Mouse (Mus musculus) embryonic facial prominence, embryonic 12.5 days (tissue): ENCODE data around the gene Lamtor1. TPM values are rescaled to one million over a fixed set of nuclear protein-coding genes. Genes with fewer than 3 reads are reported as not detected.

Experiments used
- ATAC-seq: fragments of 200-750 bp; cut with Nextera tagmentation; 2 replicates; pipeline ENCODE4 v1.8.0; 2017; ENCODE audit not compliant: insufficient number of reproducible peaks, insufficient read depth, low FRiP score, low TSS enrichment
- H3K27ac ChIP-seq: fragments of 300-500 bp; sonication (generic); 2 replicates; pipeline ENCODE4 v1.5.1; 2016; ENCODE audit warnings: mild to moderate bottlenecking
- H3K27me3 ChIP-seq: fragments of 300-500 bp; sonication (generic); 2 replicates; pipeline ENCODE4 v1.6.1; 2016; ENCODE audit warnings: mild to moderate bottlenecking, moderate library complexity
- H3K36me3 ChIP-seq: fragments of 300-500 bp; sonication (generic); 2 replicates; pipeline ENCODE4 v1.6.1; 2016; ENCODE audit warnings: mild to moderate bottlenecking
- H3K4me1 ChIP-seq: fragments of 300-500 bp; sonication (generic); 2 replicates; pipeline ENCODE4 v1.6.1; 2016
- H3K4me2 ChIP-seq: fragments of 300-500 bp; sonication (generic); replicated peaks from 2 replicates; pipeline ENCODE4 v1.6.1; 2016; ENCODE audit warnings: mild to moderate bottlenecking, moderate library complexity
- H3K4me3 ChIP-seq: fragments of 300-500 bp; sonication (generic); 2 replicates; pipeline ENCODE4 v1.5.1; 2016; ENCODE audit warnings: mild to moderate bottlenecking
- H3K9ac ChIP-seq: fragments of 300-500 bp; sonication (generic); 2 replicates; pipeline ENCODE4 v1.6.1; 2016; ENCODE audit warnings: mild to moderate bottlenecking, moderate library complexity
- H3K9me3 ChIP-seq: fragments of 300-500 bp; sonication (generic); 2 replicates; pipeline ENCODE4 v1.6.1; 2016; ENCODE audit warnings: mild to moderate bottlenecking, moderate library complexity
- WGBS: fragments of 180-500 bp; shearing (Covaris S2); methylation state at CpG from one replicate; pipeline ENCODE4 v1.1.7; 2016; 5-methylcytosine and 5-hydroxymethylcytosine counted together
- polyA plus RNA-seq: library from polyadenylated mRNA; unstranded; fragments of >200 nt; fragmentation: Nextera tagmentation; extraction: Ambion mirVana; gene quantifications from 2 replicates; pipeline ENCODE4 v1.2.1, GENCODE M21; 2016

Gene Lamtor1
- polyA plus RNA-seq, 1 experiment from 2014 or later: 153 TPM

GRCm38 (mm10) chr7:101962829-101963228 is 57.1 kb downstream of the Lamtor1 start:
- H3K36me3 ChIP-seq: no peaks in the 10 kb centered on the region
- H3K4me1 ChIP-seq: no peaks in the 10 kb centered on the region
- H3K27me3 ChIP-seq: no peaks in the 10 kb centered on the region
- no peak overlapping the region for H3K9ac ChIP-seq
- 94% methylated on average over 2 of the region's 2 CpGs for WGBS
- H3K27ac ChIP-seq: no peak overlapping the region
- H3K4me3 ChIP-seq: no peak overlapping the region
- H3K9me3 ChIP-seq: no peaks in the 10 kb centered on the region
- H3K4me2 ChIP-seq: no peak overlapping the region
- ATAC-seq: no peak

GRCm38 (mm10) chr7:101963621-101964020 is 57.9 kb downstream of the Lamtor1 start:
- H3K4me3 ChIP-seq: no peak overlapping the region
- no peak overlapping the region for H3K27ac ChIP-seq
- H3K36me3 ChIP-seq: no peaks in the 10 kb centered on the region
- no peak overlapping the region for H3K9ac ChIP-seq
- H3K27me3 ChIP-seq: no peaks in the 10 kb centered on the region
- 89% methylated on average over 2 of the region's 2 CpGs for WGBS
- H3K9me3 ChIP-seq: no peaks in the 10 kb centered on the region
- ATAC-seq: no peak
- no peak overlapping the region for H3K4me2 ChIP-seq
- peaks cover under 1% of the 10 kb centered on the region; the same call in 1 of the 2 replicates for H3K4me1 ChIP-seq

GRCm38 (mm10) chr7:101964551-101964950 is 58.8 kb downstream of the Lamtor1 start:
- Histone ChIP-seq H3K4me2 (no peak overlapping the region), H3K36me3 (no peaks in the 10 kb centered on the region), H3K9ac (no peak overlapping the region), H3K4me3 (no peak overlapping the region), H3K9me3 (no peaks in the 10 kb centered on the region), H3K27me3 (no peaks in the 10 kb centered on the region), H3K27ac (no peak overlapping the region), H3K4me1 (peaks cover 6% of the 10 kb centered on the region)
- ATAC-seq: no peak
- WGBS: 86% methylated on average over 4 of the region's 4 CpGs

GRCm38 (mm10) chr7:101965606-101966005 is 59.9 kb downstream of the Lamtor1 start:
- no peaks in the 10 kb centered on the region for H3K9me3 ChIP-seq
- H3K4me2 ChIP-seq: no peak overlapping the region
- H3K36me3 ChIP-seq: no peaks in the 10 kb centered on the region
- no peaks in the 10 kb centered on the region for H3K27me3 ChIP-seq
- no peak overlapping the region for H3K27ac ChIP-seq
- H3K4me1 ChIP-seq: peaks cover 6% of the 10 kb centered on the region
- 57% methylated on average over 2 of the region's 2 CpGs for WGBS
- no peak for ATAC-seq
- no peak overlapping the region for H3K4me3 ChIP-seq
- no peak overlapping the region for H3K9ac ChIP-seq

- Histone ChIP-seq H3K9ac (no peak overlapping the region), H3K4me3 (no peak overlapping the region), H3K4me2 (no peak overlapping the region), H3K36me3 (no peaks in the 10 kb centered on the region), H3K27ac (no peak overlapping the region), H3K4me1 (peaks cover 17% of the 10 kb centered on the region), H3K27me3 (no peaks in the 10 kb centered on the region), H3K9me3 (no peaks in the 10 kb centered on the region)
- ATAC-seq: no peak
- 100% methylated on average over 1 of the region's 1 CpGs for WGBS
Measured at GRCm38 (mm10) chr7:101967256-101967655, 61.6 kb downstream of the Lamtor1 start.

GRCm38 (mm10) chr7:101968751-101969150 is 63.0 kb downstream of the Lamtor1 start:
- H3K4me2 ChIP-seq: peak overlapping the region; percentile 82; the same call in 1 of the 2 replicates
- H3K9ac ChIP-seq: peak overlapping the region; percentile 89; the same call in 1 of the 2 replicates
- H3K4me3 ChIP-seq: no peak overlapping the region
- peak overlapping the region; percentile 100 for H3K27ac ChIP-seq
- peaks cover 31% of the 10 kb centered on the region for H3K4me1 ChIP-seq
- WGBS: 62% methylated on average over 2 of the region's 2 CpGs
- no peaks in the 10 kb centered on the region for H3K27me3 ChIP-seq
- H3K9me3 ChIP-seq: no peaks in the 10 kb centered on the region
- no peak for ATAC-seq
- no peaks in the 10 kb centered on the region for H3K36me3 ChIP-seq

- H3K4me1 ChIP-seq: peaks cover 42% of the 10 kb centered on the region
- H3K36me3 ChIP-seq: no peaks in the 10 kb centered on the region
- peak overlapping the region; percentile 78 for H3K4me3 ChIP-seq
- WGBS: under 1% methylated on average over 51 of the region's 53 CpGs
- ATAC-seq: peak; percentile 91
- peak overlapping the region; percentile 82 for H3K4me2 ChIP-seq
- no peaks in the 10 kb centered on the region for H3K27me3 ChIP-seq
- H3K9me3 ChIP-seq: no peaks in the 10 kb centered on the region
- peak overlapping the region; percentile 89 for H3K9ac ChIP-seq
- peak overlapping the region; percentile 100 for H3K27ac ChIP-seq
Measured at GRCm38 (mm10) chr7:101969694-101970428, 64.2 kb downstream of the Lamtor1 start.

- H3K36me3 ChIP-seq: no peaks in the 10 kb centered on the region
- H3K4me1 ChIP-seq: peaks cover 47% of the 10 kb centered on the region
- WGBS: 0% methylated on average over 10 of the region's 17 CpGs
- H3K9ac ChIP-seq: peak overlapping the region; percentile 89
- peak overlapping the region; percentile 100 for H3K27ac ChIP-seq
- H3K9me3 ChIP-seq: no peaks in the 10 kb centered on the region
- peak overlapping the region; percentile 82 for H3K4me2 ChIP-seq
- H3K4me3 ChIP-seq: peak overlapping the region; percentile 78
- ATAC-seq: peak; percentile 78
- H3K27me3 ChIP-seq: no peaks in the 10 kb centered on the region
Measured at GRCm38 (mm10) chr7:101970429-101970775, 64.7 kb downstream of the Lamtor1 start.

- Histone ChIP-seq H3K9ac (peak overlapping the region; percentile 89), H3K36me3 (no peaks in the 10 kb centered on the region), H3K4me2 (peak overlapping the region; percentile 82), H3K27me3 (no peaks in the 10 kb centered on the region), H3K27ac (peak overlapping the region; percentile 100), H3K4me3 (peak overlapping the region; percentile 78), H3K4me1 (peaks cover 47% of the 10 kb centered on the region), H3K9me3 (no peaks in the 10 kb centered on the region)
- WGBS: 1% methylated on average over 19 of the region's 19 CpGs
- peak; percentile 54 for ATAC-seq
Measured at GRCm38 (mm10) chr7:101970821-101971461, 65.2 kb downstream of the Lamtor1 start.

- 44% methylated on average over 2 of the region's 2 CpGs for WGBS
- peaks cover 47% of the 10 kb centered on the region for H3K4me1 ChIP-seq
- H3K9me3 ChIP-seq: no peaks in the 10 kb centered on the region
Measured at GRCm38 (mm10) chr7:101971721-101972120, 66.0 kb downstream of the Lamtor1 start.

GRCm38 (mm10) chr7:101973730-101974129 is 68.0 kb downstream of the Lamtor1 start:
- no peaks in the 10 kb centered on the region for H3K9me3 ChIP-seq
- H3K4me2 ChIP-seq: peak overlapping the region; percentile 28
- peak overlapping the region; percentile 86 for H3K27ac ChIP-seq
- WGBS: 32% methylated on average over 3 of the region's 3 CpGs
- peaks cover 10% of the 10 kb centered on the region; the same call in 1 of the 2 replicates for H3K36me3 ChIP-seq
- no peak for ATAC-seq
- no peaks in the 10 kb centered on the region for H3K27me3 ChIP-seq
- peaks cover 46% of the 10 kb centered on the region for H3K4me1 ChIP-seq
- 0 out of 2 replicates have a peak overlapping the region, but pooled peaks have one; percentile 13 for H3K4me3 ChIP-seq
- H3K9ac ChIP-seq: no peak overlapping the region

More at GRCm38 (mm10) chr7:101971721-101972120, 66.0 kb downstream of the Lamtor1 start:
- Histone ChIP-seq H3K9ac (peak overlapping the region; percentile 89), H3K36me3 (no peaks in the 10 kb centered on the region), H3K4me3 (peak overlapping the region; percentile 78), H3K4me2 (peak overlapping the region; percentile 82), H3K27ac (peak overlapping the region; percentile 100), H3K27me3 (no peaks in the 10 kb centered on the region)
- ATAC-seq: no peak

GRCm38 (mm10) chr7:101974505-101974904 is 68.8 kb downstream of the Lamtor1 start:
- Histone ChIP-seq H3K27ac (peak overlapping the region; percentile 86), H3K36me3 (peaks cover 10% of the 10 kb centered on the region; the same call in 1 of the 2 replicates), H3K4me2 (peak overlapping the region; percentile 28), H3K4me3 (no peak overlapping the region), H3K27me3 (no peaks in the 10 kb centered on the region), H3K4me1 (peaks cover 41% of the 10 kb centered on the region), H3K9ac (no peak overlapping the region), H3K9me3 (no peaks in the 10 kb centered on the region)
- ATAC-seq: no peak
- WGBS: 25% methylated on average over 2 of the region's 2 CpGs
